Mouse (Mus musculus) MEL (cell line): ENCODE data around the gene Fancf. TPM values are rescaled to one million over a fixed set of nuclear protein-coding genes. Genes with fewer than 3 reads are reported as not detected.
A peak's percentile ranks its signal among the peaks of the same experiment; 100 is the strongest.

ENCODE experiments used
- DNase-seq: peaks from one replicate; pipeline ENCODE4 v3.0.0; 2011; ENCODE audit warnings: low read depth, low spot score
- H3K27ac ChIP-seq: 2 replicates; pipeline ENCODE4 v1.5.1; 2012; ENCODE audit warnings: low read depth, mild to moderate bottlenecking, control low read depth, low read length, moderate library complexity; ENCODE audit not compliant: control insufficient read depth
- H3K27me3 ChIP-seq, 2 experiments: fragments of 150-350 bp in 1 of 2; sonication (generic) in 1 of 2; 2 replicates each; pipeline ENCODE4 v1.6.1; 2012; ENCODE audit warnings: low read length in 2 of 2, mild to moderate bottlenecking in 2 of 2, improper control_type of control experiment in 1 of 2, moderate library complexity in 1 of 2; ENCODE audit not compliant: insufficient read depth in 2 of 2, control insufficient read depth in 1 of 2
- H3K36me3 ChIP-seq, 2 experiments: 2 replicates each; pipeline ENCODE4 v1.6.1; 2012 to 2014; ENCODE audit warnings: low read length in 2 of 2, improper control_type of control experiment in 1 of 2, inconsistent platforms in 1 of 2, mild to moderate bottlenecking in 1 of 2; ENCODE audit not compliant: insufficient read depth in 2 of 2, control insufficient read depth in 1 of 2
- H3K4me1 ChIP-seq, 2 experiments: fragments of 150-350 bp in 1 of 2; sonication (generic) in 1 of 2; 2 replicates each; pipeline ENCODE4 v1.6.1; 2012; ENCODE audit warnings: low read length in 2 of 2, improper control_type of control experiment in 1 of 2, mild to moderate bottlenecking in 1 of 2; ENCODE audit not compliant: insufficient read depth in 2 of 2, control insufficient read depth in 1 of 2
- H3K4me3 ChIP-seq, 2 experiments: fragments of 150-350 bp in 1 of 2; sonication (generic) in 1 of 2; 2 replicates each; pipeline ENCODE4 v1.5.1; 2012; ENCODE audit warnings: low read depth in 2 of 2, low read length in 2 of 2, mild to moderate bottlenecking in 2 of 2, moderate library complexity in 2 of 2, control low read depth in 1 of 2, improper control_type of control experiment in 1 of 2; ENCODE audit not compliant: control insufficient read depth in 1 of 2, insufficient read depth in 1 of 2
- H3K79me2 ChIP-seq: 2 replicates; pipeline ENCODE4 v1.6.1; 2012; ENCODE audit warnings: mild to moderate bottlenecking, low read length, moderate library complexity; ENCODE audit not compliant: control insufficient read depth, poor library complexity, insufficient read depth
- H3K9ac ChIP-seq: 2 replicates; pipeline ENCODE4 v1.6.1; 2012; ENCODE audit warnings: low read depth, mild to moderate bottlenecking, control low read depth, low read length, moderate library complexity; ENCODE audit not compliant: control insufficient read depth, poor library complexity, severe bottlenecking
- H3K9me3 ChIP-seq: fragments of 150-350 bp; sonication (generic); replicated peaks from 2 replicates; pipeline ENCODE4 v1.6.1; 2012; ENCODE audit warnings: mild to moderate bottlenecking, low read length, improper control_type of control experiment, moderate library complexity; ENCODE audit not compliant: insufficient read depth
- BHLHE40 ChIP-seq: IDR thresholded peaks from 2 replicates; pipeline ENCODE4 v1.6.1; 2012; ENCODE audit warnings: low read depth, mild to moderate bottlenecking, inconsistent platforms, low read length, improper control_type of control experiment, borderline replicate concordance
- CHD1 ChIP-seq: IDR thresholded peaks from 2 replicates; pipeline ENCODE4 v1.6.1; 2012; ENCODE audit warnings: low read depth, mild to moderate bottlenecking, inconsistent platforms, low read length, improper control_type of control experiment
- CTCF ChIP-seq, 3 experiments: IDR thresholded peaks in 2 of 3; conservative IDR thresholded peaks in 1 of 3; 2 replicates each; pipeline ENCODE4 v1.5.1; 2011 to 2012; ENCODE audit warnings: low read length in 3 of 3, low read depth in 2 of 3, mild to moderate bottlenecking in 2 of 3, improper control_type of control experiment in 1 of 3, inconsistent platforms in 1 of 3, mixed read lengths in 1 of 3, moderate library complexity in 1 of 3; ENCODE audit not compliant: control insufficient read depth in 1 of 3, insufficient read depth in 1 of 3, poor library complexity in 1 of 3, severe bottlenecking in 1 of 3
- E2F4 ChIP-seq: IDR thresholded peaks from 2 replicates; pipeline ENCODE4 v1.6.1; 2011; ENCODE audit warnings: low read depth, low read length, improper control_type of control experiment, borderline replicate concordance
- ETS1 ChIP-seq: IDR thresholded peaks from 2 replicates; pipeline ENCODE4 v1.6.1; 2012; ENCODE audit warnings: low read depth, mild to moderate bottlenecking, inconsistent platforms, low read length, improper control_type of control experiment, moderate library complexity
- HCFC1 ChIP-seq: IDR thresholded peaks from 2 replicates; pipeline ENCODE4 v1.6.1; 2012; ENCODE audit warnings: low read depth, mild to moderate bottlenecking, inconsistent platforms, low read length, improper control_type of control experiment, moderate library complexity
- KAT2A ChIP-seq: conservative IDR thresholded peaks from 2 replicates; pipeline ENCODE4 v1.6.1; 2012; ENCODE audit warnings: low read depth, low read length, improper control_type of control experiment, inconsistent platforms
- MAX ChIP-seq: IDR thresholded peaks from 2 replicates; pipeline ENCODE4 v1.6.1; 2011; ENCODE audit warnings: low read length, improper control_type of control experiment
- MXI1 ChIP-seq: IDR thresholded peaks from 2 replicates; pipeline ENCODE4 v1.6.1; 2011; ENCODE audit warnings: mild to moderate bottlenecking, low read depth, low read length, improper control_type of control experiment
- MYC ChIP-seq: IDR thresholded peaks from 2 replicates; pipeline ENCODE4 v1.6.1; 2011; ENCODE audit warnings: low read depth, mild to moderate bottlenecking, low read length, improper control_type of control experiment, moderate library complexity
- NRF1 ChIP-seq: IDR thresholded peaks from 2 replicates; pipeline ENCODE4 v1.6.1; 2014; ENCODE audit warnings: low read depth, mild to moderate bottlenecking, inconsistent platforms, low read length, improper control_type of control experiment, moderate library complexity; ENCODE audit not compliant: poor library complexity, insufficient read depth, severe bottlenecking
- RAD21 ChIP-seq: IDR thresholded peaks from 2 replicates; pipeline ENCODE4 v1.6.1; 2011; ENCODE audit warnings: mild to moderate bottlenecking, low read depth, low read length, improper control_type of control experiment
- RCOR1 ChIP-seq: IDR thresholded peaks from 2 replicates; pipeline ENCODE4 v1.6.1; 2012; ENCODE audit warnings: low read depth, mild to moderate bottlenecking, inconsistent platforms, low read length, improper control_type of control experiment
- SIN3A ChIP-seq: IDR thresholded peaks from 2 replicates; pipeline ENCODE4 v1.6.1; 2012; ENCODE audit warnings: low read length, improper control_type of control experiment, inconsistent platforms
- TCF12 ChIP-seq: IDR thresholded peaks from 2 replicates; pipeline ENCODE4 v1.6.1; 2014; ENCODE audit warnings: low read depth, mild to moderate bottlenecking, inconsistent platforms, low read length, improper control_type of control experiment, moderate library complexity
- UBTF ChIP-seq: IDR thresholded peaks from 2 replicates; pipeline ENCODE4 v1.6.1; 2012; ENCODE audit warnings: low read depth, mild to moderate bottlenecking, inconsistent platforms, low read length, improper control_type of control experiment, moderate library complexity, borderline replicate concordance; ENCODE audit not compliant: insufficient read depth
- USF1 ChIP-seq: IDR thresholded peaks from 2 replicates; pipeline ENCODE4 v1.6.1; 2014; ENCODE audit warnings: low read depth, mild to moderate bottlenecking, inconsistent platforms, low read length, improper control_type of control experiment, moderate library complexity
- ZC3H11A ChIP-seq: IDR thresholded peaks from 2 replicates; pipeline ENCODE4 v1.6.1; 2012; ENCODE audit warnings: low read depth, mild to moderate bottlenecking, inconsistent platforms, low read length, improper control_type of control experiment
- polyA plus RNA-seq, 2 experiments: library from polyadenylated mRNA; stranded (reverse) in 1 of 2; unstranded in 1 of 2; fragments of >175 nt in 1 of 2; fragments of >200 nt in 1 of 2; gene quantifications; 2 replicates each; pipeline versions ENCODE4 v1.2.1 to v1.2.4; 2012; ENCODE audit warnings: low replicate concordance in 2 of 2, low read depth in 1 of 2; ENCODE audit not compliant: insufficient read length in 2 of 2, insufficient read depth in 1 of 2, missing spikeins in 1 of 2
- total RNA-seq: library from RNA; depleted of rRNA; stranded (reverse); fragments of 300-350 nt; gene quantifications from 2 replicates; pipeline ENCODE4 v1.2.3, GENCODE M21; 2012

The Fancf gene
- total and polyA plus RNA-seq, 3 experiments = 11.0 to 12.9 TPM; not detected in 1

DNA sequence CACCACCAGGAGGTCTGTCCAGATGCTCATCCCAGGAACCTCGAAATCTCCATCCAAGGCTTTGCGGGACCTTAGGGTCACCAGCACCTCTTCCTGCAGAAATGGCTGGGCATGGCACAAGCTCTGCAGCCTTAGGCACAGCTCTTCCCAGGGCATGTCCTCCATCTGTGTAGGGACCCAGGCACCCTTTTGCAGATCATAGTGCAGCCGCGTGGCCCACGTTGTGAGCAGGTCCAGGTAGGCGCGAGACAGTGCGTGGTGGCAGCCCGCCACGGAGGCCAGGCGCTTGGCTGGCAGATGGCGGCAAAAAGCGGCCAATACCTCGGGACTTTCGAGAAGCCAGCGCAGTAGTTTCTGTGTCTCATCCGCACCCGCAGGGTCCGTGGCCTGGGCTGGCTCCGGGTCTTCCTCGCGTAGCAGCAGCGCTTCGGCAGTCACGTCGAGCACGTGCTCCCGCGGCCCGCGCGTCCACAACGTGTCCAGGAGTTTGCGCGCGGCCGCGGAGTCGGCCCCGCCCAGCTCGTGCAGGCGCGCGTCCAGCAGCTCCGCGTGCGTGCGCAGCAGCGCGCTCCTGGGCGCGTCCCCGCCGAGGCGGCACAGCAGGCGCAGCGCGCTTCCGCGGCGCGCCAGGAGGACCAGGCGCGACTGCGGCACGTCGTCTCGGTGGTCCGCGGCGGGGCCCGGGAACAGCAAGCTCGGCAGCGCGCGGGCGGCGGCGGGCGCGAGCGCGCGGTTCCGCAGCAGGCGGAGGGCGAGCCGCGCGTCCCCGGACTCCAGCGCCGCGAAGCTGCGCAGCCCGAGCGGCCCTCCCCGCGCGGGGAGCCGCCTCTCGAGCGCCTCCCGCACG, 594 bp downstream of the Fancf start, which contains the start of gene Gas2:
TSS of gene Gas2 (plus strand) at position 766 of the 847 bp plus-strand sequence.
- peak; percentile 90 for DNase-seq
- TF ChIP-seq UBTF (no peak), KAT2A (no peak), SIN3A (peak; percentile 39), E2F4 (peak; percentile 50; the same call in 1 of the 2 replicates), BHLHE40 (peak; percentile 65; the same call in 1 of the 2 replicates), MAX (peak; percentile 98), MXI1 (peak; percentile 78), RCOR1 (no peak), MYC (peak; percentile 91), NRF1 (peak; percentile 67), USF1 (0 out of 2 replicates have a peak, but pooled peaks have one; percentile 47), HCFC1 (peak; percentile 32; the same call in 1 of the 2 replicates)
- Histone ChIP-seq H3K27me3 (no peaks in the 10 kb centered on the region), H3K27ac (peak within 1 kb of the TSS; percentile 96), H3K9me3 (no peaks in the 10 kb centered on the region), H3K4me3 (peak within 1 kb of the TSS; percentile 83 to 94), H3K4me1 (peaks cover 5 to 18% of the 10 kb centered on the region in 2 experiments; a peak in 3 of 4 replicates), H3K9ac (peak within 1 kb of the TSS; percentile 98), H3K79me2 (peaks cover 37% of the 10 kb centered on the region), H3K36me3 (peaks cover 6 to 37% of the 10 kb centered on the region in 2 experiments; a peak in 3 of 4 replicates)

- no peaks in the 10 kb centered on the region; the same call in 1 of the 2 replicates for H3K79me2 ChIP-seq
- DNase-seq = no peak
- H3K27ac ChIP-seq = no peak overlapping the region
- no peaks in the 10 kb centered on the region for H3K4me1 ChIP-seq
- no peak overlapping the region for H3K9ac ChIP-seq
- no peaks in the 10 kb centered on the region for H3K27me3 ChIP-seq
- TF ChIP-seq USF1 (no peak), NRF1 (no peak), CHD1 (no peak), CTCF (IDR thresholded peaks at IDR 0.05 in 2 of 3, conservative IDR thresholded peaks at IDR 0.05 in 1 of 3; ENCODE audit: control insufficient read depth in 1 of 3, insufficient read depth in 1 of 3, low read depth in 2 of 3, low read length in 3 of 3, poor library complexity in 1 of 3, severe bottlenecking in 1 of 3) (no peak), TCF12 (no peak), RCOR1 (no peak), ZC3H11A (no peak), ETS1 (no peak), MXI1 (no peak), RAD21 (no peak), BHLHE40 (no peak)
- H3K4me3 ChIP-seq = no peak overlapping the region
- no peaks in the 10 kb centered on the region for H3K9me3 ChIP-seq
- peaks cover 0 to 2% of the 10 kb centered on the region in 2 experiments; a peak in 1 of 4 replicates for H3K36me3 ChIP-seq
Measured at GRCm38 (mm10) chr7:51851890-51852507, 10.1 kb downstream of the Fancf start.
